Mouse (Mus musculus) spleen, adult 2 months (tissue): ENCODE data around the gene Vsig10. TPM values are rescaled to one million over a fixed set of nuclear protein-coding genes. Genes with fewer than 3 reads are reported as not detected.
"Not testable (repeated sequence)": the region's sequence is repeated elsewhere in the genome, so short reads cannot be mapped to it uniquely, and the experiment has no call there.

Source experiments
- DNase-seq, 2 experiments: peaks; one replicate each; pipeline versions ENCODE4 v3.0.0 to v3.0.0-alpha.2; 2012 to 2021; ENCODE audit warnings: low spot score in 2 of 2, low read depth in 1 of 2
- H3K27ac ChIP-seq: fragments of 200-500 bp; 2 replicates; pipeline ENCODE4 v1.5.1; 2012; ENCODE audit warnings: low read length, inconsistent platforms; ENCODE audit not compliant: insufficient read depth
- H3K27me3 ChIP-seq: fragments of 200-500 bp; 2 replicates; pipeline ENCODE4 v1.6.1; 2012; ENCODE audit warnings: mild to moderate bottlenecking, moderate library complexity, low read length, inconsistent platforms; ENCODE audit not compliant: control insufficient read depth, insufficient read depth
- H3K36me3 ChIP-seq: fragments of 200-500 bp; 2 replicates; pipeline ENCODE4 v1.6.1; 2012; ENCODE audit warnings: mild to moderate bottlenecking, low read length, inconsistent platforms; ENCODE audit not compliant: control insufficient read depth, insufficient read depth
- H3K4me1 ChIP-seq: fragments of 200-500 bp; 2 replicates; pipeline ENCODE4 v1.6.1; 2011; ENCODE audit warnings: inconsistent platforms; ENCODE audit not compliant: control insufficient read depth, insufficient read depth, insufficient read length
- H3K4me3 ChIP-seq: fragments of 200-500 bp; 2 replicates; pipeline ENCODE4 v1.5.1; 2011; ENCODE audit warnings: mild to moderate bottlenecking, inconsistent platforms; ENCODE audit not compliant: insufficient read depth, insufficient read length; ENCODE audit errors: extremely low read depth
- CTCF ChIP-seq: fragments of 200-500 bp; IDR thresholded peaks from 2 replicates; pipeline ENCODE4 v1.5.1; 2011; ENCODE audit warnings: mild to moderate bottlenecking, inconsistent platforms; ENCODE audit not compliant: insufficient read depth, insufficient read length, insufficient replicate concordance; ENCODE audit errors: extremely low read depth
- POLR2A ChIP-seq: fragments of 200-500 bp; IDR thresholded peaks from 2 replicates; pipeline ENCODE4 v1.6.1; 2011; ENCODE audit warnings: low read depth, low read length, inconsistent platforms
- WGBS: fragments of 180-500 bp; shearing (Covaris S2); methylation state at CpG from one replicate; pipeline ENCODE4 v1.1.7; 2018; 5-methylcytosine and 5-hydroxymethylcytosine counted together
- polyA plus RNA-seq: library from polyadenylated mRNA; depleted of rRNA; stranded (reverse); fragments of >200 nt; gene quantifications from 2 replicates; pipeline ENCODE4 v1.2.3, GENCODE M21; 2012

Vsig10 gene
- polyA plus RNA-seq, 1 experiment, result 11.0 TPM

- Histone ChIP-seq H3K36me3 (no peaks in the 10 kb centered on the region), H3K4me3 (no peak overlapping the region), H3K27ac (no peak overlapping the region), H3K27me3 (no peaks in the 10 kb centered on the region), H3K4me1 (no peaks in the 10 kb centered on the region)
- WGBS, result 87% methylated on average over 6 of the region's 6 CpGs
- DNase-seq, result no peak
- TF ChIP-seq CTCF (no peak), POLR2A (no peak)
Observed at GRCm38 (mm10) chr5:117341896-117342295, 23.0 kb downstream of the Vsig10 start.

- not testable (repeated sequence) for DNase-seq, H3K27ac ChIP-seq, H3K4me3 ChIP-seq, H3K36me3 ChIP-seq, H3K4me1 ChIP-seq, H3K27me3 ChIP-seq
- WGBS, result 94% methylated on average over 5 of the region's 5 CpGs
Observed at GRCm38 (mm10) chr5:117344496-117344895, 25.6 kb downstream of the Vsig10 start.

GRCm38 (mm10) chr5:117345432-117345976, 26.6 kb downstream of the Vsig10 start:
- H3K27me3 ChIP-seq, result no peaks in the 10 kb centered on the region
- no peak for DNase-seq
- no peaks in the 10 kb centered on the region for H3K4me1 ChIP-seq
- H3K4me3 ChIP-seq, result no peak overlapping the region
- no peak for TF ChIP-seq POLR2A
- no peak for TF ChIP-seq CTCF
- H3K27ac ChIP-seq, result no peak overlapping the region
- H3K36me3 ChIP-seq, result no peaks in the 10 kb centered on the region
- 86% methylated on average over 5 of the region's 5 CpGs for WGBS

GRCm38 (mm10) chr5:117346281-117346680, 27.4 kb downstream of the Vsig10 start:
- no peak for DNase-seq
- Histone ChIP-seq H3K27me3 (no peaks in the 10 kb centered on the region), H3K4me1 (no peaks in the 10 kb centered on the region), H3K36me3 (no peaks in the 10 kb centered on the region), H3K4me3 (no peak overlapping the region), H3K27ac (no peak overlapping the region)
- WGBS, result 74% methylated on average over 3 of the region's 3 CpGs
- no peak for TF ChIP-seq POLR2A
- TF ChIP-seq CTCF, result no peak

- no peaks in the 10 kb centered on the region for H3K36me3 ChIP-seq
- no peaks in the 10 kb centered on the region for H3K4me1 ChIP-seq
- TF ChIP-seq CTCF (no peak), POLR2A (no peak)
- 0 out of 2 replicates have a peak overlapping the region, but pooled peaks have one; percentile 21 for H3K27ac ChIP-seq
- no peak overlapping the region for H3K4me3 ChIP-seq
- DNase-seq, result no peak
- 75% methylated on average over 5 of the region's 5 CpGs for WGBS
- no peaks in the 10 kb centered on the region for H3K27me3 ChIP-seq
Observed at GRCm38 (mm10) chr5:117347011-117347410, 28.1 kb downstream of the Vsig10 start.

- 80% methylated on average over 2 of the region's 2 CpGs for WGBS
- H3K36me3 ChIP-seq, result no peaks in the 10 kb centered on the region
- no peak for TF ChIP-seq POLR2A
- TF ChIP-seq CTCF, result no peak
- DNase-seq, result no peak
- H3K4me3 ChIP-seq, result no peak overlapping the region
- no peaks in the 10 kb centered on the region for H3K4me1 ChIP-seq
- no peak overlapping the region for H3K27ac ChIP-seq
- no peaks in the 10 kb centered on the region for H3K27me3 ChIP-seq
Observed at GRCm38 (mm10) chr5:117347838-117348237, 29.0 kb downstream of the Vsig10 start.

GRCm38 (mm10) chr5:117348279-117348678, 29.4 kb downstream of the Vsig10 start:
- DNase-seq, result no peak
- Histone ChIP-seq H3K36me3 (no peaks in the 10 kb centered on the region), H3K27ac (no peak overlapping the region), H3K27me3 (no peaks in the 10 kb centered on the region), H3K4me3 (no peak overlapping the region), H3K4me1 (no peaks in the 10 kb centered on the region)
- no peak for TF ChIP-seq CTCF
- TF ChIP-seq POLR2A, result no peak
- WGBS, result 84% methylated on average over 19 of the region's 19 CpGs
